Mouse (Mus musculus) thymus, postnatal 25 days (tissue): ENCODE data around the gene Mtcl1.

ENCODE experiments used
- DNase-seq: peaks from one replicate; pipeline ENCODE4 v3.0.0; 2022

The Mtcl1 gene

GRCm38 (mm10) chr17:66404883-66405590 lies 44.5 kb downstream of the Mtcl1 start:
- DNase-seq = no peak

GRCm38 (mm10) chr17:66402791-66403470 lies 46.6 kb downstream of the Mtcl1 start:
- DNase-seq = no peak

- no peak for DNase-seq
These were observed 47.8 kb downstream of the Mtcl1 start for GRCm38 (mm10) chr17:66401596-66402265.

DNA sequence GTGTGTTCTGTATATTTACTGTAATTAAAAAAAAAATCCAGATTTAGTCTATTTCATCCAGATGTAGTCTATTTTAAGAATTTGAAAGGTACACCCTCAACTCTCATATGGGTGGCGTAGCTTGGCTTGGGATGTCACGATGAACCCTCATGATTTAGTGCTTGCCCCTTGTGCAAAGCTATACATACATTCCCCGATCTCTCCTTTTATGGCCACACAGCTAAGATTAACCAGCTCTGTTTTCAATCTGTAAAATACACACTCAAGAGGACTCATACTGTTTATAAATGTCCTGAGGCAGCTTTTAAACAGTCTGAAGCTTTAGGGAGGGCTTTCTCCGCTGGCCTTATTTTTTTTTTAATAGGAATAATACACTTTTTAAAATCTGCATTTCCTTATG lies 49.8 kb downstream of the Mtcl1 start:
- no peak for DNase-seq

GRCm38 (mm10) chr17:66394571-66394970 lies 55.0 kb downstream of the Mtcl1 start:
- DNase-seq = no peak

GRCm38 (mm10) chr17:66388307-66388706 lies 61.2 kb downstream of the Mtcl1 start:
- DNase-seq = no peak

DNA sequence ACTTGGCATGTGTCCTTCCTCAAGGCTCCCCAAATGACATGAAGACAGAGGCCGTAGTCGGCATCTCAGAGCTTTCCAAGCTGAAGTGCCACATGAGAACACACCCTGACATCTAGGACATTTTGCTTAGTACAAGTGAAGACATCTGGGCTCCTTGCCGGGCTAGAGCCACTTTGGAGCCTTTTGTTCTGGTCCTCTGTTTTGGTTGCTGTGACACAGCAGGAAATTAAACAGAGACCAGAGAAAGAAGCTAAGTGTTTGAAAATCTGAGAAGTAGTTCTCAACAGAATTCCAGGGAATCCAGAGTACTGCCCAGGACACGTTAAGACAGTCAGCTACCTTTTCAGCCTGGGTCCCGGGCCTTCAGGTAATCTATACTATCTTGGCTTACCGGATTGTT lies 68.2 kb downstream of the Mtcl1 start:
- no peak for DNase-seq

- DNase-seq = no peak
These were observed 69.4 kb downstream of the Mtcl1 start for GRCm38 (mm10) chr17:66379900-66380857.

GRCm38 (mm10) chr17:66379308-66379707 lies 70.2 kb downstream of the Mtcl1 start:
- DNase-seq = no peak

DNA sequence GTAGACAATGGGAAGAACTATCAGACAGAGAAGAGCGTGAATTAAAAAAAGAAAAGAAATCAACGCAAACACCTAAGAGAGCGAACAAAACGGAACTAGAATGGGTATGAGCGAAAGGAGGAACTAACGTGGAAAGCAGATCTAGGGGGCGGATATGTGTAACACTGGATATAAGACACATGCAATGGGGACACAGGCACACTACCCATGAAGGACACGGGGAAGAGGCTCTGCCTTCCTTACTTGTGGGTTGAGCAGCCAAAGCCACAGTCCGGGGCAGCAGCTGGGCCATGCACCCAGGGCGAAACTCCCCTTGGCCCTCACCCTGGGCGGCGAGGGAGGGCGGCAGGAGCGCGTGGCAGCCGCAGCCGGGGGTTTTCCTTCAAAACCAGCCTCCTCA lies 71.4 kb downstream of the Mtcl1 start:
- DNase-seq = no peak

GRCm38 (mm10) chr17:66374633-66375272 lies 74.8 kb downstream of the Mtcl1 start:
- DNase-seq = no peak

- no peak for DNase-seq
These were observed 78.7 kb downstream of the Mtcl1 start for GRCm38 (mm10) chr17:66370867-66371266.

DNA sequence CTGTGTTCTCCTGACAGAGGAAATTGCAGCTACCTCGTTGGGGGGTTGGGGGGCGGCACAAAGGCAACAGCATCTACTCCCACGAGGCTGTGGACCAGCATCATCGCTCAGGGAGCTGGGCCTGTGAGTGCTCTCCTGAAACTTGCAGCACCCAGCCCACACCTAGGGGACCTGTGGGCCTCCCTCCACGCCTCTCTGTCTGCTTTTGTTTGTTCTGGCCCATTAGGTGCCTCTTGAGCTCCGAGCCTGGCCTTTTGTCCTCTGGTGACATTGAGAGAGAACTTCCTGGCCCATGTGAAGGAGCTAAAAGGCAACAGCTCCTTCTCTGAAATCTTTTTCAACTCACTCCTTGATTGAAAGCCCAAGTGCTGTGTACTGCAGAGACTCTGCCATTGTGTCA lies 79.8 kb downstream of the Mtcl1 start:
- DNase-seq = no peak

- no peak for DNase-seq
These were observed 81.4 kb downstream of the Mtcl1 start for GRCm38 (mm10) chr17:66368127-66368526.

- DNase-seq = no peak
These were observed 83.9 kb downstream of the Mtcl1 start for GRCm38 (mm10) chr17:66365664-66366063.

DNA sequence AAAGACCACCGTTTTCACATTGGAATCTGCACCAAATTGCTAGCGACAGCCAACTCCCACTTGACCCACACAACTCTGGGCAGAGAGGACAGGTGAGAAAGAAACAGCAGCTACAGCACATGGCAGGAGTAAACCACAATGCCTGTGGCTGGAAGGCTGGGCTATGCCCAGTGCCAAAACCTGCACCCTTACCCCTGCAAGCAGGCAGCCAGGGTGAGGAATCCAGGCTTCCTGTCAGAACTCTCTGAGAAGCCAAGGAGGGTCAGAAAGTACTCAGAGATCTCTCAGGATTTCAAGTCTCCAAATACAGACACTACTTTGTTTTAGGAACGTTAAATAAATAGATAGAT lies 84.3 kb downstream of the Mtcl1 start:
- no peak for DNase-seq

DNA sequence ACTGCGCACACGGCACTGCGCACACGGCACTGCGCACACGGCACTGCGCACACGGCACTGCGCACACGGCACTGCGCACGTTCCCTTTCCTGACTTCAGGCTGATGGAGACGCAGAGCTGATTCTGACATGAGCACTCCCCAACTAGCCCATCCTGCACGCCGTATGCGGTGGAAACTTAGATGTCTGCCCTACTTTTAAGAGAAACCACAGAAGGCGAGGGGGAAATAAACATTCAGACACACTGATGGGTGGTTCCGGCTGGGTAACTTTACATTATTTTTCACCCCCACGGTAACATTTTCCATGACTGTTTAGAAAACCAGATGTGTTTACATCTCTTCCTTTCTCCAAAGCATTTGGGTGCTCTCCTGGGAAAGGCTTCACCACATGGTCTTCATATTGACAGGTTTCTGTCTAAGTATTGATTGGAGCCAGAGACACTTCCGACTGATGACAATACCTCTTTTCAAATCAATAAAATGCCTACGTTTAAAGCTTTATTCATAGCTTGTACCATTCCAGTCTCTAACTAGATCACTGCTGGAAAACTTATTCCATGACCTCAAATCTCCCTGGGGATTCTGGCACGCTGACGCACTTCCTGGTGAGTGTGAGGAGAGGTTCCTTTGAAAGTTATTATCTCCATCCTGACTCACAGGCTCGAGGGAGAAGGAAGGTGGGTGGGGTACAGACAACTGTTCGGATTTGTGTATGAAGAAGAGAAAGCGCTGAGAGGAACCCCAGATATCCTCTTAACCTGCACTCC lies 84.8 kb downstream of the Mtcl1 start:
- DNase-seq = no peak

GRCm38 (mm10) chr17:66363852-66364524 lies 85.6 kb downstream of the Mtcl1 start:
- DNase-seq = no peak

- DNase-seq = no peak
These were observed 87.1 kb downstream of the Mtcl1 start for GRCm38 (mm10) chr17:66362287-66363016.
